Mouse (Mus musculus) forelimb bud, embryonic 11.5 days (tissue): ENCODE data around the gene Asb6.

Experiments used
- DNase-seq: peaks from one replicate; pipeline ENCODE4 v3.0.0-alpha.2; 2012; ENCODE audit warnings: low read depth, low spot score

Gene Asb6

GRCm38 (mm10) chr2:30796382-30796781 is 33.8 kb downstream of the Asb6 start:
- DNase-seq: peak; percentile 89

GRCm38 (mm10) chr2:30795889-30796275 is 34.3 kb downstream of the Asb6 start:
- DNase-seq: no peak

- DNase-seq: no peak
Measured at GRCm38 (mm10) chr2:30795271-30795888, 34.8 kb downstream of the Asb6 start.

GRCm38 (mm10) chr2:30794179-30795108 is 35.7 kb downstream of the Asb6 start:
- peak; percentile 91 for DNase-seq

- DNase-seq: no peak
Measured at GRCm38 (mm10) chr2:30792061-30792460, 38.1 kb downstream of the Asb6 start.

GRCm38 (mm10) chr2:30787466-30787865 is 42.7 kb downstream of the Asb6 start:
- no peak for DNase-seq

- peak; percentile 65 for DNase-seq
Measured at GRCm38 (mm10) chr2:30784078-30784994, 45.8 kb downstream of the Asb6 start.

GRCm38 (mm10) chr2:30783346-30783745 is 46.8 kb downstream of the Asb6 start:
- DNase-seq: peak; percentile 74

- DNase-seq: no peak
Measured at GRCm38 (mm10) chr2:30782312-30783290, 47.5 kb downstream of the Asb6 start.

- DNase-seq: no peak
Measured at GRCm38 (mm10) chr2:30779241-30779640, 50.9 kb downstream of the Asb6 start.

- DNase-seq: no peak
Measured at GRCm38 (mm10) chr2:30778235-30778634, 51.9 kb downstream of the Asb6 start.

GRCm38 (mm10) chr2:30777266-30777665 is 52.9 kb downstream of the Asb6 start:
- no peak for DNase-seq

- DNase-seq: no peak
Measured at GRCm38 (mm10) chr2:30775955-30776354, 54.2 kb downstream of the Asb6 start.

- DNase-seq: no peak
Measured at GRCm38 (mm10) chr2:30773313-30774005, 56.7 kb downstream of the Asb6 start.
